Mouse (Mus musculus): ENCODE measurements around the gene Wdr25.

- TF ChIP-seq HCFC1 (IDR thresholded peaks at IDR 0.05; ENCODE audit: borderline replicate concordance, insufficient read depth, low read length) (no peak), ZC3H11A (IDR thresholded peaks at IDR 0.05; ENCODE audit: borderline replicate concordance, low read depth, low read length) (no peak), CHD2 (IDR thresholded peaks at IDR 0.05; ENCODE audit: low read depth, low read length) (no peak)
Measured at GRCm38 (mm10) chr12:109010070-109010649, 116.7 kb downstream of the Wdr25 start.
